Mouse (Mus musculus) heart, adult 2 months (tissue): ENCODE measurements around the gene Cep164. TPM values are rescaled to one million over a fixed set of nuclear protein-coding genes. Genes with fewer than 3 reads are reported as not detected.

Source experiments
- DNase-seq, 2 experiments: peaks; one replicate each; pipeline ENCODE4 v3.0.0; 2021
- H3K27ac ChIP-seq: fragments of 200-600 bp; 2 replicates; pipeline ENCODE4 v1.8.1; 2022
- H3K27me3 ChIP-seq: fragments of 200-500 bp; 2 replicates; pipeline ENCODE4 v1.6.1; 2012; ENCODE audit warnings: mild to moderate bottlenecking, low read length, inconsistent platforms, mixed read lengths; ENCODE audit not compliant: control insufficient read depth, insufficient read depth
- H3K36me3 ChIP-seq: fragments of 200-500 bp; 2 replicates; pipeline ENCODE4 v1.6.1; 2012; ENCODE audit warnings: low read length, inconsistent platforms; ENCODE audit not compliant: control insufficient read depth, insufficient read depth
- H3K4me1 ChIP-seq: fragments of 200-500 bp; 2 replicates; pipeline ENCODE4 v1.6.1; 2011; ENCODE audit warnings: low read length; ENCODE audit not compliant: control insufficient read depth, insufficient read depth
- H3K4me3 ChIP-seq: fragments of 200-600 bp; 2 replicates; pipeline ENCODE4 v1.8.1; 2022
- H3K79me2 ChIP-seq: fragments of 200-500 bp; replicated peaks from 2 replicates; pipeline ENCODE4 v1.6.1; 2012; ENCODE audit warnings: mild to moderate bottlenecking, inconsistent platforms, low read length, moderate library complexity, mixed read lengths; ENCODE audit not compliant: control insufficient read depth, insufficient read depth
- H3K9ac ChIP-seq: fragments of 200-500 bp; 2 replicates; pipeline ENCODE4 v1.6.1; 2012; ENCODE audit warnings: low read depth, mild to moderate bottlenecking, control low read depth, inconsistent platforms, low read length, mixed read lengths
- CTCF ChIP-seq: fragments of 200-600 bp; IDR thresholded peaks from 2 replicates; pipeline ENCODE4 v1.8.1; 2022; ENCODE audit warnings: antibody characterized with exemption, mild to moderate bottlenecking, moderate library complexity
- EP300 ChIP-seq: fragments of 200-500 bp; IDR thresholded peaks from 2 replicates; pipeline ENCODE4 v1.6.1; 2011; ENCODE audit warnings: low read depth, low read length, control low read depth; ENCODE audit not compliant: insufficient read depth
- POLR2A ChIP-seq: fragments of 200-500 bp; IDR thresholded peaks from 2 replicates; pipeline ENCODE4 v1.6.1; 2011; ENCODE audit warnings: mild to moderate bottlenecking, low read depth, low read length, control low read depth; ENCODE audit not compliant: insufficient read depth
- WGBS: fragments of 180-500 bp; shearing (Covaris S2); methylation state at CpG from one replicate; pipeline ENCODE4 v1.1.7; 2018; 5-methylcytosine and 5-hydroxymethylcytosine counted together
- intact Hi-C: fragments of 180-260 bp; cut with DNase I; formaldehyde crosslinking; loops from one replicate; pipeline ENCODE4 v1.15.1; 2025
- polyA plus RNA-seq: library from polyadenylated mRNA; depleted of rRNA; stranded (reverse); fragments of >200 nt; gene quantifications from 2 replicates; pipeline ENCODE4 v1.2.3, GENCODE M21; 2012
- total RNA-seq, 2 experiments: library from RNA; stranded (reverse); gene quantifications; 2 replicates each; pipeline ENCODE4 v1.2.3; 2021

Cep164 gene
- total and polyA plus RNA-seq, 3 experiments = 6.0 to 6.2 (median 6.0) TPM

DNA sequence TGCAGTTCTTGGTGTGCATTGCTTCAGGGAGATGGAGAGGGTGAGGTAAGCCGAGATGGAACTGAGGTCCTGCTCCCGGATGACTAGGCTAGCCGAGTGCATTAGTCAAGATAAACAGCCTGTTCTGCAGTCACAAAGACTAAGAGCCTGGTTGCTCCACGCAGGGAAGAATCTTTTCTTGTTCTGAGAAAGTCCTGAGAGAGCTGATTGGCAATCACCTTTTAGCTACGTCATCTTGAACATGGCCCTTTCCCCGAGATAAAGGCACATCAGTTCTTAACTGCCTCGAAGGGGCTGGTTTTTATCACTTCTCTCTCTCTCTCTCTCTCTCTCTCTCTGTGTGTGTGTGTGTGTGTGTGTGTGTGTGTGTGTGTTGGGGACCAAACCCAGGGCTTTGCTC lies 83.0 kb downstream of the Cep164 start:
- Histone ChIP-seq H3K4me3 (no peak overlapping the region), H3K79me2 (no peaks in the 10 kb centered on the region), H3K4me1 (no peaks in the 10 kb centered on the region), H3K27ac (no peak overlapping the region), H3K27me3 (no peaks in the 10 kb centered on the region), H3K36me3 (no peaks in the 10 kb centered on the region), H3K9ac (no peak overlapping the region)
- intact Hi-C loops = no loop called here
- 20% methylated on average over 7 of the region's 7 CpGs for WGBS
- TF ChIP-seq EP300 (no peak), POLR2A (no peak), CTCF (no peak)
- no peak for DNase-seq

DNA sequence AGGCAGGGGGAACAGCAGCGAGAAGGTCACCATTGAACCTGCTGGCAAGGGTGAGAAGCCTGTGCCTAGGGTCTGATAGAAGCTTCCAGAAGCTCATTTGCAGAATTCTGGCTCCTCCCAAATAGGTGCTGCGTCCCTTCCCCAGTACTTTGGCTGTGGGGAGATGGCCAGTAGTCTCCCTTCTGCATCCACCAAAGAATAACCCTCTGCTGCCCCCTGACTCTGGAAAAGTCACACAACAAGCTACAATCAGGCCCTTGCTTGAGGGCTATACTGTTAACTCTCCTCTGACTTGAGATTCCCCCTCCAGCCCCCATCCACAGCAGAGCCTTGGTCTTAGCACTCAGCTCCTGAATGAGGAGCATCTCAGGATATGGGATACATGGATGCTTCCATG lies 87.9 kb downstream of the Cep164 start:
- no peak overlapping the region for H3K4me3 ChIP-seq
- no peaks in the 10 kb centered on the region for H3K27me3 ChIP-seq
- intact Hi-C loops = no loop called here
- H3K4me1 ChIP-seq = no peaks in the 10 kb centered on the region
- TF ChIP-seq CTCF (peak; percentile 31; the same call in 1 of the 2 replicates), POLR2A (no peak), EP300 (no peak)
- no peaks in the 10 kb centered on the region for H3K36me3 ChIP-seq
- WGBS = 58% methylated on average over 2 of the region's 2 CpGs
- H3K79me2 ChIP-seq = no peaks in the 10 kb centered on the region
- no peak overlapping the region for H3K27ac ChIP-seq
- no peak overlapping the region for H3K9ac ChIP-seq
- DNase-seq = no peak

- WGBS = 47% methylated on average over 17 of the region's 17 CpGs
- TF ChIP-seq CTCF (no peak), EP300 (no peak), POLR2A (no peak)
- peak; percentile 47 to 55 for DNase-seq
- intact Hi-C loops = no loop called here
- Histone ChIP-seq H3K79me2 (no peaks in the 10 kb centered on the region), H3K27me3 (no peaks in the 10 kb centered on the region), H3K9ac (no peak overlapping the region), H3K36me3 (no peaks in the 10 kb centered on the region), H3K4me3 (no peak overlapping the region), H3K27ac (no peak overlapping the region), H3K4me1 (no peaks in the 10 kb centered on the region)
Observed at GRCm38 (mm10) chr9:45739702-45740583, 88.5 kb downstream of the Cep164 start.

- DNase-seq = no peak
- no peak overlapping the region for H3K4me3 ChIP-seq
- H3K79me2 ChIP-seq = no peaks in the 10 kb centered on the region
- no peak overlapping the region for H3K9ac ChIP-seq
- H3K27me3 ChIP-seq = no peaks in the 10 kb centered on the region
- no peak for TF ChIP-seq POLR2A
- no peaks in the 10 kb centered on the region for H3K36me3 ChIP-seq
- WGBS = 65% methylated on average over 12 of the region's 12 CpGs
- no peaks in the 10 kb centered on the region for H3K4me1 ChIP-seq
- intact Hi-C loops = no loop called here
- H3K27ac ChIP-seq = no peak overlapping the region
Observed at GRCm38 (mm10) chr9:45739001-45739701, 89.3 kb downstream of the Cep164 start.

DNA sequence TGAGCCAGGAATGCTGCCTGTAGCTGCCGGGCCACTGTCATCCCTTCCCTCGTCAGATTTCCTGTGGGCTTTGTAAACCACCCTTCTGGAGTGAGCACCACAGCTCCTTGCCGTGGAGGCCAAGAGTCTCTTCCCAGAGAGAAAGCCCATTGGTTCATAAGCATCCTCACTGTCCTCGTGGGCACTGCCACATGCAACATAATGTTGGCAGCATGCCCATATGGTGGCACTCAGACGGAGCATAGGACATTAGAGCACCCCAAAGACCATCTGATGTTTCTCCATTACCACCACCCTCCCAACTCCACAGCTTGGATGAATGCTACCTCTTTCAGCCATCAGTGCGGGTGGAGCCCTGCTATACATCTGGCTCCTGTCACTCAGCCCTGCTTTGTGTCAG lies 95.2 kb downstream of the Cep164 start:
- intact Hi-C loops = no loop called here

GRCm38 (mm10) chr9:45731851-45732250 lies 96.6 kb downstream of the Cep164 start:
- no peak overlapping the region for H3K4me3 ChIP-seq
- no peak for DNase-seq
- H3K27me3 ChIP-seq = no peaks in the 10 kb centered on the region
- 78% methylated on average over 5 of the region's 5 CpGs for WGBS
- no peak overlapping the region for H3K9ac ChIP-seq
- no peaks in the 10 kb centered on the region for H3K79me2 ChIP-seq
- H3K27ac ChIP-seq = no peak overlapping the region
- H3K4me1 ChIP-seq = no peaks in the 10 kb centered on the region
- intact Hi-C loops = no loop called here
- TF ChIP-seq POLR2A (no peak), CTCF (no peak), EP300 (no peak)
- no peaks in the 10 kb centered on the region for H3K36me3 ChIP-seq

More for the DNA sequence above, 95.2 kb downstream of the Cep164 start:
- Histone ChIP-seq H3K27ac (no peak overlapping the region), H3K27me3 (no peaks in the 10 kb centered on the region), H3K4me1 (no peaks in the 10 kb centered on the region), H3K9ac (no peak overlapping the region), H3K36me3 (no peaks in the 10 kb centered on the region), H3K79me2 (no peaks in the 10 kb centered on the region), H3K4me3 (no peak overlapping the region)
- no peak for TF ChIP-seq CTCF
- TF ChIP-seq EP300 = no peak
- no peak for TF ChIP-seq POLR2A
- 42% methylated on average over 6 of the region's 6 CpGs for WGBS
- no peak for DNase-seq
